Mouse (Mus musculus) thymus, postnatal 36 days (tissue): ENCODE measurements around the gene Gm42906.

Source experiments
- DNase-seq, 2 experiments: peaks; one replicate each; pipeline ENCODE4 v3.0.0; 2022; ENCODE audit warnings: mixed read lengths in 2 of 2

Gm42906 gene

GRCm38 (mm10) chr5:151181288-151181687 lies 246.7 kb downstream of the Gm42906 start:
- no peak for DNase-seq

DNA sequence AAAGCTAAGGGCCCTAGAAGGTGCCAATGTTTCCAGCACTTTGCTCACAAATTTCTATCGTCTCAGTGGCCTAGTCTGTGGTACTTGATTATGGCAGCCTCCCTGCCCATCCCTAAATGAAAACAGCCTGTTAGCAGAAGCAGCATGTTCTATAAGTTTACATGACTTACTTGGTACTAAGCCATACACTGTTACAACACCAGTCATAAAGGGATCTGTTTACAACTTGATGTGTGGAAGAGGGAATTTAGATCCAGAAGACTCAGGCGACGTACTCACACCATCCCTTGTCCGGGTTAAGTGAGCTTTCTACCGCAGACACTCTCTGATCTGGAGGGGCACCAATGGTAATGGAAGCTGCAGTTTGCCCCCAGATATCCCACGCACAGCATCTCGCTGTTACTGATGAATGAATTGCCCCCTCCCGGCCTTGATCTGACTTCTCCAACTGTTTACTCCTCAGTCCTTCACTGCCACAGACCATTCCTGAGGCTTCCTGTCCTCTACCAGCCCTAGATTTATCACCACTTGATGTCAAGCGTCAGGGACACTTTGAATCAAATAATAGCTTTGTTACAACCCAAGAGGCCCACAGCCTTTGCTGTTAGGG lies 247.7 kb downstream of the Gm42906 start:
- no peak for DNase-seq

DNA sequence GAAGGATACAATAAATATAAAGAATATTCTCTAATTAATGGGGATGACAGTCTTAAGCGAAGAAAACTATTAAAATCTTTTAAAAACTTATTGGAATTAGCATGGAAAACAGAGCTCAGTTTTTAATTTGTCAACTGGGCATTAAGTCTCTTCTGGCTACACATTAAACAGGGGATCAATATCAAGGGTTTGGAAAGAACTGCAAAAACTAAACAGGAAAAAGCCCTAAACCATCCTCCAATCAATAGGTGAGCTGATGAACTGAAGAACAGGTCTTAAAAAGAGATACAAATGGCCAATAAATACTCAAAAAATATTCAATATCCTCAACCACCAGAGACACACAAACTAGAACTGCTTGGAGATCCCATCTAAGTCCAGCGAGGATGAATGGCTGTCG lies 250.8 kb downstream of the Gm42906 start:
- DNase-seq, result no peak

GRCm38 (mm10) chr5:151175897-151176313 lies 252.1 kb downstream of the Gm42906 start:
- DNase-seq, result no peak

DNA sequence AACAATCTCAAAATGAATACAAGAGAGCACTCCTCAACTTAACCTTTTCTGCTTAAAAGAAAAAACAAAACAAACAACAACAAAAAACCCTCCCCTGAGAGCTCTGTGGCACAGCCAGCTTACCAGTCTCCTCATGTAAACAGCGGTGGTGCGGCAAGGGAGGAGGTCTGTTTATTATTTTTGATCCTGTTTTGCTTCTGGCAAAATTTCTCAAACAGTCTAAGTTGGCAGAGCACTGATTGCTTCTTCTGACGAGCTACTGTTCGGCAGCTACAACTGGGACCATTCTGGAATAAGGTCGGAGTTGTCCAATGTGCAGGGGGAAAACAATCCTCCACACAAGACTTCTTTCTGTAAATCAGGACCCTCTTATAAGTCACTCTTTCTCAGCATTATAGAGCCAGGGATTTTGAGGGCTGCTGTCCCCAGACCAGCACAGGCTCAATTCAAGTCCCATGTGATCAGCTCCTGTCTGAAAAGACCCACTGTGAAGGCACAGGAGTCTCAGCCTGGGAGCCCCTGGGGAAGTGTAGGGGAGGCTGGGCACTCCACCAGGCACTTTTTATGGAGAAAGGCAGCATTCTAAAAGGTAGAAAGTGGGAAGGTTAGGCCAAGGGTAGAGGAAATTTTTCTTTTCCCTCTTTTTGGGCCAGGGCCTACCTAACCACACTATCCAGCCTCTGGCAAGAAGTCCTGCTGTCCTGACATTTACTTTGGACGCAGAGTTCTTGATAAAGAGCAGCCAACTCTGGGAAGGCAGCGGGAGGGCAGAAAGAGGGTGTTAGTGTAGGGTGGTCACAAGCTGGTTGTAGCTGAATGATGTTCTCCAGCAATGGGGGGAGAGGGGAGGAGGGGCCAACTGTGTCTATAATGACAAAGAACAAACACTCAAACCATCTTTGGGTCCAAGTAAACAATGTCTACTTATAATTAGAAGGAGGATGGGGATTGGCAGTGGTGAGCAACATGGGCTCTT lies 253.2 kb downstream of the Gm42906 start:
- DNase-seq, result no peak

DNA sequence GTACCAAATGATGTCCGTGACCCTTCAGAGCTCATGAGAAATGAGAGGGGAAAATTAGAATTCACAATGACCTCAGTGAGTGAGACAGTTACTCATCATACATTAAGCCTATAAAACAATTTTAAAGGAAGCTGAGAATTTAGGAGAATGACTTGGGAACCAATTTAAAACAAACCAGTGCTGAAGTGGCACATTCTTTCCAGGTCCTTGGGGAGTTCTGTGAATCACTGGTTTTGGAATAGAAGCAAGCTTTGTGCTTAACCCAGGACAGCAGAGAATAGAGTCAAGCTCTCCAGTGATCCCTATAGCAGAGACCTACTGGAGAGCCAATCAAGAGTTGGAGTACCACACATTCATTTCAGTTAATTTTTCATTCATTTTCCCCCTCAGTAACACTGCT lies 254.2 kb downstream of the Gm42906 start:
- no peak for DNase-seq

DNA sequence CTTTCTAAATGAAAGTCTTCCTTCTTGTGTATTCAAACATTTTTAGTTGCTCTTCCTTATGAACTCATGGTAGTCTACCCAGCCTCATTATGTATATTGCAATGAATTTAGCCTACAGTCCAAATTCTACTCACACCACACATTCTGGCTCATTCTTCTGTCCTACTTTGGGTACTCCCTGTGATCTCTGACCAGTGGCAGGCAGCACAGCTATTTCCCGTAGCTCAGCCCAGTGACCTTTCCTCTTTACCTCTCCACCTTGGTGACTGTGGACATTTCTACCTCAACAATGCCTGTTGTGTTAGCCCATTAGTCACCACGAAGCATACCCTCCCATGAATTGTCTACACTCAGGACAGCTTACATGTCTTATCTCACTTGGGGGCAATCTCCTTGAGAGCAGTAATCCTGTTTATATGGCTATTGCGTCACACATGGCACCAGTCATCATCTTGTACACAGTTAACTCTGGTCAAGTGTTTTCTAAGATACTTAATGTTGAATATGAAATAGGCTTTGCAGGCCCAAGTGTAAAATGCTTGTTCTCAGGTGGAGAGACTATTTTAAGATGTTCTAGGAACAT lies 257.7 kb downstream of the Gm42906 start:
- DNase-seq, result no peak

GRCm38 (mm10) chr5:151168191-151168590 lies 259.8 kb downstream of the Gm42906 start:
- DNase-seq, result no peak

DNA sequence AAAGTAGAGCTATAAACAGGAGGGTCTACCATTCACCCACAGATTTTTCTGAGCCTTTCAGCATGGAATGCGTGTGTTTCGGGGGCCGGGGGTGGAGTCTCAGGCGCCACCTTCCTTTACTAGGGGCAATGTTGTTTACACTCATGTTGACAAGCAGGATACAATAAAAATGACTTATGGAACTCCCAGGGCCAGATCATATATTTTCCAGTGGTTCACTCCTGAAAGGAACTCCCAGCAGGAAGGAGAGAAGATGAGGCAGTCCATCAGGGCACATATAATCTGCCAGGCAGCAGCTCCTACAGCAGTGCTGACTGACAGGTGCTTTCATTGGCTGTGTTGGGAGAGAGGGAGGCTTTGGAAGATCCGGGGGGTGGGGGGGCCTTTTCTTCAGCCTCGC lies 260.3 kb downstream of the Gm42906 start:
- no peak for DNase-seq

DNA sequence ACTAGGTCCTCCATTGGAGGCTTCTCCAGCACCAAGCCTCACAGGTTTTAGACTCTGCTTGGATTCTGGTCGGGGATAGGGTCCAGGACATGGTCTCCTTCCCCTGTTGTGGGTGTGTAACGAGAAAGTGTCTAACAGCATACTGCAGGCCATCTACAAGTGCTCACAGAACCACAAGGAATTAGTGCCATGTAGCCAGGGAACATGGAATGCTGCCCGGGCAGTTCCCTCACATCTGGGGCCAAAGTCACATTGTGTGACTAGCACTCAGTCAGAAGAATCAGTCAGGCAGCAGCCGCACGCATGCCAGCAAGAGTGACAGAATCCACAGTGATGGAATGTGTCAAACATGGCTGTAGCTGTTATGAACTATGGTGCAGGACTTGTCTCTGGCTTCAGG lies 261.7 kb downstream of the Gm42906 start:
- no peak for DNase-seq

DNA sequence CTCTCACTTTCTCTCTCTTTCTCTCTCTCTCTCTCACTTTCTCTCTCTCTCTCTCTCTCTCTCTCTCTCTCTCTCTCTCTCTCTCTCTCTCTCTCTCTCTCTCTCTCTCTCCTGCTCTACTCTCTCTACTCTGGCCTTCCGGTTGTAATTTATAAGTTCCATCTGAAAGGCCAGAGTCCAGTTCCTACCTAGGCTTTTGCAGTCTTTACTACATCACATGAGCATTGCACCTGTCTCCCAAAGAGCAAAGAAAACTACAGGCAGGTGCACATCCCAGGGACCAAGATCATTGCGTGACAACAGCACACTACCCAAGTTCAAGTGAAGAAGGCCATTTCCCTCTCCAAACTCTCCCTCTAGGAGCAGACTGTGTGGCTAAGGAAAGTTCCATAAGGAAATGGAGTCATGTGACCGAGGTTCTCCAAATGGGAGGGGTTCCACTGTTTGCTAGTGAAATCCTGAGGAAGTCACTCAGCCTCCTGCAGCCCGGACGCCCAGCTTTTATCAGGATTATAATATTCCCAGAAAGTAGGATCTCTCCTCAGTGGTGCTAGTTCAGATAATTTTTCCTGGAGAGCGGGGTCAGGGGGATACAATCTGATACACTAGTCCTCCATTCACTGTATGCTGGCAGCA lies 262.5 kb downstream of the Gm42906 start:
- no peak for DNase-seq

DNA sequence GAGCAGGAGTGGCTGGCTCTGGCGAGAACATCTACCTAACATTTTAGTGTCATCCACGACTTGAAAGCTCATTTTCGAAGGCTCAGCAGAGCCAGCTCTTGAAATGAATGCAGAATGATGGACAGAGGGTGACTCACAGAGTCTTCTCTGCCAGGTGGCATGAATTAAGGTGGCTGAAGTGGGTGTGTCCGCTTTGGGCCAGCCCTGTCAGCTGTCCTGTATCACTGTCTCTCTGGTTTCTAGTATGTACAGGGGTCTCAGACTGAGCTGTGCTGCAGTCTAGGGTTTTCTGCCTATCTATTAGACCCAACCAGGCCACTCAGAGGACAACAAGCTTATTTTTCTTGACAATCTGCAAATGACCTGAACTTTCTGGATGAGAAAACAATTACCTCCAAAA lies 263.1 kb downstream of the Gm42906 start:
- DNase-seq, result no peak

GRCm38 (mm10) chr5:151162642-151163041 lies 265.3 kb downstream of the Gm42906 start:
- no peak for DNase-seq

- DNase-seq, result no peak
These were observed 272.7 kb downstream of the Gm42906 start for GRCm38 (mm10) chr5:151155247-151155646.

DNA sequence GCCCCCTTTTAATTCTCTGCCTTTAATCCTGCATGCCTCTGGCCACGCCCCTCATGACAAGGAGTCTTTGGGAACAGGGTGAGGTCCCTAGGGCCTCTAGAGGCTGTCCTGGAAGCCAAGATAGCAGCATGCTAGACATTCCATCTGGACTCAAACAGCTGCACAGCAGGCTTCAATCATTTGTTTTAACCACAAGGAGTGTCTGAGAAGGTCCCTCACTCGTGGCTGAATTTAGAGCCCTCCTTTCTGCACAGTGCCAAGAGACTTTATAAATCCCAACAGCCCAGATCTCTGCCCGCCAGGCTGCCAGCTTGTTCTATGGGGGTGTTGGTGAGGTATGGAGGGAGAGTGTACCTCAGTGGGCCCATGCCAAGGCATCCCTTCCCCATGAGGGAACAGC lies 273.2 kb downstream of the Gm42906 start:
- no peak for DNase-seq

GRCm38 (mm10) chr5:151154030-151154429 lies 273.9 kb downstream of the Gm42906 start:
- DNase-seq, result no peak

DNA sequence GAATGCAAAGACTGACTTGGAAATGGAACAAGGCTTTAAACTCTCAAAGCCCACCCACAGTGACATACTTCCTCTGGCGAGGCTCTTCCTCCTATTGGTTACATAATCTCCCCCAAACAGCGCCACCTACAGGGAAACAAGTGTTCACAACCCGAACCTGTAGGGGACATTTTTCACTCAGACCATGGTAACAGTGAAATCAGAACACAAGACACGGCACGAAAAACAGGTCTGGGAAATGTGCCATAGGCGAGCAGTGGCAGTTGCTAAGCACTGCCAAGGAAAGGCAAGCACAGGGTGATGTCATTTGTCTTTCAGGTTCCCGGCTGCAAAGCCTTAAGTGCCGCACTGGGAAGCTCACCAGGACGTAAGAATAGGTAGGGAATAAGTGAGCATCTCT lies 276.4 kb downstream of the Gm42906 start:
- no peak for DNase-seq

GRCm38 (mm10) chr5:151149509-151149908 lies 278.5 kb downstream of the Gm42906 start:
- DNase-seq, result no peak

GRCm38 (mm10) chr5:151148079-151148478 lies 279.9 kb downstream of the Gm42906 start:
- no peak for DNase-seq

DNA sequence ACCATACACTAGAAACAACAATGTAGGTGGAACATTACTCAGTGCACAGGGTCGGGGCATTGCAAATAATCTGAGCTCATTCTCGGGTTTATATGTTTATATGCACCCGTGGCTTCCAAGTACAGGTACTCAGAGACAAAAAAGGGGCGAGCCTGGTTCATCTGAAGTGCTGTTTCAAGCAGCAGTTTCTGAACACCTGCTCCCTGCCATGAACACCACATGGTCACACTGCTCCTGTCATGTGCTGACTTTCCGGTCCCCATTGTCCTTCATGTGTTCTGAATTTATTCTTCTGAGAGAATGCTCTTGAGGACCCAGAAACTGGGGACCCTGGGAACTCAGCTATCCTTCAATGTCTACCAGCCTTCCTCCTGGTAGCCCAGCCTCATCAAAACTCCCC lies 282.2 kb downstream of the Gm42906 start:
- no peak for DNase-seq

GRCm38 (mm10) chr5:151143955-151144354 lies 284.0 kb downstream of the Gm42906 start:
- DNase-seq, result no peak

DNA sequence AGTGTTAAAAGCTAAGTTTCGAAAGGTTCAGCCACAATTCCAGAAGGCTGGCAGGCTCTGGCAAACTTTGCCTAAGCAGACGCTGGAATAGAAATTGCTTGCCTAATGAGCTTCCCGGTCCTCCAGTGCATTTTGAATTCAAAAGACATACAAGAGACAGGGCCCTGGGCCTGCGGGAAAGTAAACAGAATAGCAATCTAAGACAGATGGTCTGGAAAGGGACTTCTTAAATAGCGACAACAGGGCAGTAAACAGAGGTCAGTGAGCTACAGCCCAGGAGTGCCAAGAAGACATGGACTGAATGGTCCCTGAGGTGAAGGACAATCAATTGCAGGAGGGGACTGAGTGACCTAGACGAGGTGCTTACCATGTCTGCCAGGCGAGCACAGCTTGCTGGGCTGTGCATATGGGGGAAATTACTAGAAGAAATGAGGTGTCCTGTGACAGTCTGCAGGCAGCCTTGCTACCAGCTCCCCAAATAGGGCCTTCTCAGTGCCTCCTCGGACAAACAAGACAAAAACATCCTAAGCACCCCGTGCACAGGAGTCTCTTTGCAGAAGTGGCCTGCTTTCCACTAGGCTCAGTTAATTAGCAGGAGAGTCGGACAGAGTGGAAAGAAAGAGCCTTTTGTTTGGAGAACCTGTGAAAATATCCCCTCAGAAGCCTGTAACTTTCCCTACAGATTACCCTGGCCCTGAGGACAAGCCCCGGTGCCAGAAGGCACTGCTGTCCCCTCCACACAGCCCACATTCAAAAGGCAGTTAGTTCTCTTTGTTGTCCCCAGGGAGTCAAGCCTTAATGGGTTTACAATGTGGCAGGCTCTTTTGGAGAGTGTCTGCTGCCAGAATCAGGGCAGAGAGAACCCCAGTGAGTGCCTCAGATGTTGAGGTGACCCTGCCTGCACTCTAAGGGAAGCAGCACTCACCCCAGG lies 285.0 kb downstream of the Gm42906 start:
- DNase-seq, result no peak
